Mouse (Mus musculus) neural tube, embryonic 14.5 days (tissue): ENCODE data around the gene Dvl2. TPM values are rescaled to one million over a fixed set of nuclear protein-coding genes. Genes with fewer than 3 reads are reported as not detected.
A peak's percentile ranks its signal among the peaks of the same experiment; 100 is the strongest.

Source experiments
- ATAC-seq: fragments of 200-750 bp; cut with Nextera tagmentation; 2 replicates; pipeline ENCODE4 v1.8.0; 2017; ENCODE audit warnings: low read depth, mild to moderate bottlenecking, moderate TSS enrichment, moderate library complexity
- H3K27ac ChIP-seq: fragments of 300-500 bp; sonication (generic); 2 replicates; pipeline ENCODE4 v1.5.1; 2014; ENCODE audit warnings: low read depth, mild to moderate bottlenecking, control low read depth, low read length, moderate library complexity, mixed read lengths
- H3K27me3 ChIP-seq: fragments of 300-500 bp; sonication (generic); 2 replicates; pipeline ENCODE4 v1.6.1; 2014; ENCODE audit warnings: low read length; ENCODE audit not compliant: control insufficient read depth, insufficient read depth
- H3K36me3 ChIP-seq: fragments of 300-500 bp; sonication (generic); 2 replicates; pipeline ENCODE4 v1.6.1; 2014; ENCODE audit warnings: low read length, mixed read lengths; ENCODE audit not compliant: control insufficient read depth, insufficient read depth
- H3K4me1 ChIP-seq: fragments of 300-500 bp; sonication (generic); 2 replicates; pipeline ENCODE4 v1.6.1; 2014; ENCODE audit warnings: low read length; ENCODE audit not compliant: control insufficient read depth, insufficient read depth
- H3K4me2 ChIP-seq: fragments of 300-500 bp; sonication (generic); 2 replicates; pipeline ENCODE4 v1.6.1; 2014; ENCODE audit warnings: mild to moderate bottlenecking, low read depth, low read length, control low read depth
- H3K4me3 ChIP-seq: fragments of 300-500 bp; sonication (generic); 2 replicates; pipeline ENCODE4 v1.5.1; 2014; ENCODE audit warnings: low read depth, low read length, control low read depth, mixed read lengths
- H3K9ac ChIP-seq: fragments of 300-500 bp; sonication (generic); replicated peaks from 2 replicates; pipeline ENCODE4 v1.6.1; 2014; ENCODE audit warnings: low read depth, mild to moderate bottlenecking, control low read depth, low read length, mixed read lengths
- H3K9me3 ChIP-seq: fragments of 300-500 bp; sonication (generic); 2 replicates; pipeline ENCODE4 v1.6.1; 2016; ENCODE audit warnings: low read length; ENCODE audit not compliant: control insufficient read depth
- WGBS: fragments of 180-500 bp; shearing (Covaris S2); extraction: QIAGEN DNeasy Blood & Tissue Kit; methylation state at CpG from one replicate; pipeline ENCODE4 v1.1.7; 2014; 5-methylcytosine and 5-hydroxymethylcytosine counted together
- polyA plus RNA-seq: library from polyadenylated mRNA; unstranded; fragments of >200 nt; fragmentation: Nextera tagmentation; extraction: Ambion mirVana; gene quantifications from 2 replicates; pipeline ENCODE4 v1.2.1, GENCODE M21; 2014

The Dvl2 gene
- polyA plus RNA-seq, 1 experiment from 2014 or later = 19.0 TPM

DNA sequence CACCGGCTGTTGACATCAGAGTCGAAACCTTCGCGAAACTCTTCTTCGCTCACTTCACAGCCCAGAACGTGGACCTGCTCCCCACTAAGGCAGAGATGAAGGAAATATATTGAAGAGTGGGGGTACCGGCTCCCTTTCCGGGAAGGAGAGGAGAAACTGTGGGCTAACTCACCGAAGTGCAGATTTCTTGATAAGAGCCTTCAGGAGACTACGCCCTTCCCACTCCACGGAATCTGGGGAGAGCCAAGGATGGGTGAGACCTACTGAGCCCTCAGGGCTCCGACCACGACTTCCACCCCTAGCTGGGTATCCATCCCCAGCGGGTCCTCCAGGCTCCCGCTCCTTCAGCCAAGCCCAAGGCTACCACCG is 20.6 kb upstream of the Dvl2 start:
- no peaks in the 10 kb centered on the region for H3K27me3 ChIP-seq
- H3K36me3 ChIP-seq = peaks cover 20% of the 10 kb centered on the region
- ATAC-seq = no peak
- peak overlapping the region; percentile 97 for H3K9ac ChIP-seq
- no peaks in the 10 kb centered on the region for H3K9me3 ChIP-seq
- H3K27ac ChIP-seq = peak overlapping the region; percentile 96
- peaks cover 23% of the 10 kb centered on the region for H3K4me1 ChIP-seq
- H3K4me2 ChIP-seq = peak overlapping the region; percentile 91
- H3K4me3 ChIP-seq = peak overlapping the region; percentile 100
- WGBS = 3% methylated on average over 16 of the region's 16 CpGs

DNA sequence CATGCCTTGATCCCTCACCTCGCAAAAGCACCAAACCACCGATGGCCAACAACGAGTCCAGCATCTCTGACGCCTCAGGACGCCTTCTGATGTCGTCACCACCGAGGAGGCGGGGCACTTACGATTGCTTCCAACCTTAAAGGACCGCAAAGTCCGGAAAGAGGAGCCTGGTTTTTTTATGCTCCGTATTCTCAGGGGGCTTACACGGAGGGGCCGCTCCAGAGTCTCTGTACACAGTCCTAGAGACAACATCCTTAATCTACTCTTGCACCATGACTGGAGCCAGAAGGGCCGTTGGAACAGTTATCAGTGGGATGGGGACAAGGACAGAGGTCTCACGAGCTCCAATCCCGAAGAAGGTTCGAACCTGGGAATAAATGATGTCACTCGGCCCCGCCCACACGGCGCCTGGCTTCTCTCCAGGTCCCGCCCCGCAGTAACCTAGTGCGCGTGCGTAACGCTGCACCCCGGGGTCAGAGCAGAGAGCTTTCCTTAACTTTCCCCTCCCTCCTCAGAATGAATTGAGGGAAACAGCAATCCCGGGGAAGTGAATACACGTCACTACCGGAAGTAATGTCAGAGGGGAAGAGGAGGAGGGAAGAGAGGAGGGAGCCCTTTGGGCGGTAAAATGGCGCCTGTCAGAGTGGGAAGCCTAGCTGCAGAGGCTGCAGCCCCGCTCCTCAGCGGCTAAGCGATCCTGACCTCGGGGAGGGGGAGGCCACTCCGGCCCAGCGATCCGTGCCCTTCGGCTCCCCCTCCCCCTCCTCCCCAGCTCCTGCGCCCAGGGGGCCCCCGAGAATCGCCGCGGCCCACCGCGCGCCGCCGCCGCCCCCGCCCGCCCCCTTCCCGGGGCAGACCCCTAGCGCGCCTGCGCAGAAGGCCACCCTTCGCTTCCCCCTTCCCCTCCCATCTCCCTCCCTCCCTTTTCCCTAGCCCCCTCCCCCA is 19.9 kb upstream of the Dvl2 start:
- Histone ChIP-seq H3K4me3 (peak overlapping the region; percentile 100), H3K9me3 (no peaks in the 10 kb centered on the region), H3K36me3 (peaks cover 21% of the 10 kb centered on the region), H3K27ac (peak overlapping the region; percentile 96), H3K4me1 (peaks cover 23% of the 10 kb centered on the region), H3K9ac (peak overlapping the region; percentile 97), H3K27me3 (no peaks in the 10 kb centered on the region), H3K4me2 (peak overlapping the region; percentile 91)
- peak; percentile 90 for ATAC-seq
- WGBS = under 1% methylated on average over 34 of the region's 60 CpGs

DNA sequence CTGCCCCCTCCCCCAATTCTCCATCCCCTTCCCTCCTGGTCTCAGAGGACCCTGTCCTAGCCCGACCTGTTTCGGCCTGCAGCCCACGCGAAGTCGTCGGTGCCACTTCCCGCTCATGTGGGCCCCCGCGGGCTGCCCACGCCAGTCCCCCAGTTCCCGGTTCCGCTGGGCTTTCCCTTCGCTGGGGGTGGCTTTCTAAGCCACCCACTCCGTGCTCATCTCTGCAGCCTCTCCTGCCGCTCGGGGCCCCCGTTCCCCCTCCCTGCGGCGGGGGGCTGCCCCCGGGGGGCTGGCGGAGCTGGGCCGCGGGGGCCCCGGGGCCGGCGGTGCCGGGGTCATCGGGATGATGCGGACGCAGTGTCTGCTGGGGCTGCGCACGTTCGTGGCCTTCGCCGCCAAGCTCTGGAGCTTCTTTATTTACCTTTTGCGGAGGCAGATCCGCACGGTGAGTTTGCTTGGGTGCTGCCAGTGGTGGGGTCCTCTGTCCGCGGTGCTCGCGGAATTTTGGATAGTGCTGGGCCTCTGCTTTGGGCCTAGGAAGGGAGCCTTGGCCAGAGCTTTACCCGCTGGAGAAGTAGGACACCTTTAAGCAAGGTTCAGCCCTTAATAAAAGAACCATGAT is 19.1 kb upstream of the Dvl2 start, which contains the start of gene Ctdnep1:
TSS of gene Ctdnep1 (plus strand) at position 16 of the 622 bp plus-strand sequence.
- H3K4me2 ChIP-seq = peak within 1 kb of the TSS; percentile 91
- no peaks in the 10 kb centered on the region for H3K9me3 ChIP-seq
- H3K4me1 ChIP-seq = peaks cover 23% of the 10 kb centered on the region
- no peaks in the 10 kb centered on the region for H3K27me3 ChIP-seq
- ATAC-seq = peak; percentile 52
- peaks cover 22% of the 10 kb centered on the region for H3K36me3 ChIP-seq
- H3K27ac ChIP-seq = peak within 1 kb of the TSS; percentile 96
- peak within 1 kb of the TSS; percentile 97 for H3K9ac ChIP-seq
- H3K4me3 ChIP-seq = peak within 1 kb of the TSS; percentile 100
- WGBS = under 1% methylated on average over 37 of the region's 43 CpGs

DNA sequence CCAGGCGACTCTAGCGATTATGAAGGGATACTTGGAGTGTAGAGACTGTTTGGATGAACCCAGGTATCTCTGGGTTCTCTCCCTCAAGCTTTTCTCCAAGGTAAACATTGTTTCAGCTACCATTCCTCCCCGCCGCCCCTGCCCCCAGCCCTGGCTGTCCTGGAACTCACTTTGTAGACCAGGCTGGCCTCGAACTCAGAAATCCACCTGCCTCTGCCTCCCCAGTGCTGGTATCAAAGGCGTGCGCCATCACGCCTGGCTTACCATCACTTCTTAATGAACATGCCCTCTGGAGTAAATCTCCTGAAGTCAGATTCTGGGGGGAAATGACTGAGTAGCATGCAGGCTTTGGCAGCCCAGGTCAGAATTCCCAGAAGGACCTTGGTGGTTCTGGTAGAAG is 18.2 kb upstream of the Dvl2 start, which contains the start of gene Elp5:
TSS of gene Elp5 (minus strand) at position 293 of the 400 bp plus-strand sequence.
- H3K4me2 ChIP-seq = peak within 1 kb of the TSS; percentile 64
- no peaks in the 10 kb centered on the region for H3K27me3 ChIP-seq
- ATAC-seq = no peak
- H3K36me3 ChIP-seq = peaks cover 22% of the 10 kb centered on the region
- H3K4me1 ChIP-seq = peaks cover 23% of the 10 kb centered on the region
- H3K9ac ChIP-seq = peak within 1 kb of the TSS; percentile 97
- 65% methylated on average over 8 of the region's 8 CpGs for WGBS
- no peaks in the 10 kb centered on the region for H3K9me3 ChIP-seq
- H3K4me3 ChIP-seq = peak within 1 kb of the TSS; percentile 100
- H3K27ac ChIP-seq = peak within 1 kb of the TSS; percentile 96

DNA sequence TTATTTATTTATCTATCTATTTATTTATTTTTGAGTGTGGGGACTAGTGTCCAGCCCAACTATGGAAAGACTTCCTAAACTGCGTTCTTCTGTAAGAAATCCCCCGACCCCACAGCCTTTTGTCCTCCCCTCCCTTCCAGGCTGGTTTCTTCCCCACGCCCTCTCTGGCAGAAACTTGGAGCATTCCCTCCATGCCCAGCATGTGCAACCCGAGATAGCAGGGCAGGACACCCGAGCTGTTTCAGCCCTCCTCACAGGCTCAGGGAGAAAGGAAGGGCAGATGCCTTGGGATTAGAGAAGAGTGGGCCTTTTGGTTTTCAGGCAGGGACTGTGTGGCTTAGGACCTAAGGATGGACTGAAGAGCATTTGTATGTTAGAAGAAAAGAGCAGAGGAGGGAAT is 17.5 kb upstream of the Dvl2 start:
- Histone ChIP-seq H3K36me3 (peaks cover 26% of the 10 kb centered on the region), H3K27me3 (no peaks in the 10 kb centered on the region), H3K9me3 (no peaks in the 10 kb centered on the region), H3K4me3 (peak overlapping the region; percentile 9; the same call in 1 of the 2 replicates), H3K27ac (no peak overlapping the region), H3K4me2 (peak overlapping the region; percentile 64), H3K9ac (0 out of 2 replicates have a peak overlapping the region, but pooled peaks have one; percentile 12), H3K4me1 (peaks cover 23% of the 10 kb centered on the region)
- WGBS = 42% methylated on average over 5 of the region's 5 CpGs
- no peak for ATAC-seq

DNA sequence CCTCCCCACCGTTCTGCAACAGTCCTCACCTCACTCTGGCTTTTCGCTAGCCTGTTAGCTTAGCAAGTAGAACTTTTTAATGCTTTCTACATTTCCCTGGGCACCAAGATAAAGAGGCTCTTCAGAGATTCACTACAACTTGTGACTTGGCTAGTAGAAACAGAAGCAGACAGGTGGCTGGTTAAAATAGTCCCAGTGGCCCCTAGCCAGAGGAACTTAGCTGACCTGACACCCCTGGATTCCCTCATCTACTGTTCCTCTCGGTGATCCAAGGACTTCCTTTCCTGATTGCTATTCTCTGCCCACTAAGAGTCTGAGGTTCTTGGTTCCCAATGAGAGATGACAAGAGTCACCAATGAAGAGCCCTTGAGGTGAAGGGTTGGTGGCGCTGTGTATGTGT is 17.0 kb upstream of the Dvl2 start:
- Histone ChIP-seq H3K4me2 (peak overlapping the region; percentile 64), H3K27ac (no peak overlapping the region), H3K4me1 (peaks cover 23% of the 10 kb centered on the region), H3K36me3 (peaks cover 31% of the 10 kb centered on the region), H3K4me3 (no peak overlapping the region), H3K27me3 (no peaks in the 10 kb centered on the region), H3K9ac (no peak overlapping the region), H3K9me3 (no peaks in the 10 kb centered on the region)
- no peak for ATAC-seq
- 91% methylated on average over 4 of the region's 4 CpGs for WGBS

DNA sequence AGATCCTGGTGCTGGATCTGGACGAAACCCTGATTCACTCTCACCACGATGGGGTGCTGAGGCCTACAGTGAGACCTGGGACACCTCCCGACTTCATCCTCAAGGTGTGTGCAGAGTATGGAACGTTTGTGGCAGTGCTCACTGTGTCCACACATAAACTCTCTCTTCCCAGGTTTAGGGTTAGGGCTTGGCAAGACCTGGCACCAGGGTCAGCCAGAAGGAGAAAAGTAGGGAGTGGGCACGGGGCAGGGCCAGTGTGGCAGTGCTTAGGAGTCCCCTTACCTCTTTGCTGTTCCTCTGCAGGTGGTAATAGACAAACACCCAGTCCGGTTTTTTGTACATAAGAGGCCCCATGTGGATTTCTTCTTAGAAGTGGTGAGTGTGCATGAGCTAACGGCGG is 16.0 kb upstream of the Dvl2 start:
- no peak overlapping the region for H3K4me3 ChIP-seq
- 92% methylated on average over 8 of the region's 8 CpGs for WGBS
- H3K4me1 ChIP-seq = peaks cover 21% of the 10 kb centered on the region
- no peaks in the 10 kb centered on the region for H3K27me3 ChIP-seq
- H3K27ac ChIP-seq = no peak overlapping the region
- no peak overlapping the region for H3K9ac ChIP-seq
- peaks cover 38% of the 10 kb centered on the region for H3K36me3 ChIP-seq
- ATAC-seq = no peak
- no peaks in the 10 kb centered on the region for H3K9me3 ChIP-seq
- H3K4me2 ChIP-seq = no peak overlapping the region

DNA sequence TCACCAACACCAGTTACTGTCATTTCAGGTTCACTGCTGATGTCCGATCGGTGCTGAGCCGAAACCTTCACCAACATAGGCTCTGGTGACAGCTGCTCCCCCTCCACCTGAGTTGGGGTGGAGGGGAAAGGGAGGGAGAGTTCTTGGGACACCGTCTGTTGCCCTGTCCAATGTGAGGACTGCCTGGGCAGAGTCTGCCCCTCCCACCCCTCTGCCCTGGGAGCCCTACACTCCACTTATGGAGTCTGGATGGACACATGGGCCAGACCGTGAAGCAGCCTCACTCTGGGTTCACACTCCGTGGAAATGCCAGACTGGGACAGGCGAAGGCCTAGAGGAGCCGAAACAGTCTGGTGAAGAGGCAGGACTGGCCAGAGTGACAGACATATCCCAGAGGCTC is 10.4 kb upstream of the Dvl2 start:
- Histone ChIP-seq H3K9ac (no peak overlapping the region), H3K9me3 (no peaks in the 10 kb centered on the region), H3K4me1 (peaks cover 12% of the 10 kb centered on the region; the same call in 1 of the 2 replicates), H3K27ac (no peak overlapping the region), H3K4me2 (no peak overlapping the region), H3K27me3 (no peaks in the 10 kb centered on the region), H3K4me3 (no peak overlapping the region; the same call in 1 of the 2 replicates), H3K36me3 (peaks cover 48% of the 10 kb centered on the region)
- WGBS = 90% methylated on average over 8 of the region's 8 CpGs
- ATAC-seq = no peak
